Mouse (Mus musculus) lung, postnatal 25 days (tissue): Measurements from ENCODE around the gene Lama1.

Experiments
- DNase-seq: peaks from one replicate; pipeline ENCODE4 v3.0.0; 2022; ENCODE audit warnings: low spot score

Lama1 gene

GRCm38 (mm10) chr17:67696694-67697386 is at the start of gene Lama1:
TSS of gene Lama1 (plus strand) at chr17:67697259.
- peak; percentile 56 for DNase-seq

DNA sequence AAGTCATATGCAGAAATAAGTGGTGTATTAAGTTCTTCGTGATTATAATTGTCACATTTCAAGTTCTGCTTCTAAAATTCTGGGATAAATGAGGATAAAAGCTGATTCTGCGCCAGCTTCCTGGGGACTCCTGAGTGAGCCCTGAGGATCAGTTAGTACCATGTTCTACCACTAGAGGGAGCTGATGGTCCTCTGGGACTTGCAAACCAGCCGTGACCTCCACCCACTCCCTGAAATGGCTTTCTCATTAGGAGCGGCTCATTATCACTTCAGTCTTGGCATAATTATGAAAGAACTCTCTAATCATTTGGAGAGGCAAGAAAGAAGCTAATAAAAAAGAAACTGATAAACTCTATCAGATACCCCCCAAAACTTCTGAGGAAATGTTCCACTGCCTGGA is 45.6 kb upstream of the Lama1 start:
- peak; percentile 70 for DNase-seq

DNA sequence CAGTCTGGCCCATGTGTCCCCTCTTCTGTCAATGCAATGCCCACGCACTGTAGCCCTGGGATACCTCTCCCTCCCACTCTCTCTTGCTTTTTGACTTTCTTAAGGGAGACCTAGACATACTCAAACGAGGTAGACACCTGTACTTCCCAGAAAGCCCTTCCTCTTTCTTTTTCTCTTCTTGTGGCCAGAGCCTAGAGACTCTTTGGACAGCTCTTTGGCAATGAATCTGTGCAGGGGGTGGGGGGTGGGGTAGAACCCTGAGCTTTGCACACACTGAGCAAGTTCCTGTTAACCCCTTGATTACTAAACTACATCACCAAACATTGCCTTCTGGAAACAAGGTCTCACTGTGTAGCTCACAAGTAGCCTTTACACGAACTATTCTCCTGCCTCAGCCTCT is 32.8 kb upstream of the Lama1 start:
- DNase-seq = no peak

- no peak for DNase-seq
Measured at GRCm38 (mm10) chr17:67666981-67667380, 30.1 kb upstream of the Lama1 start.

DNA sequence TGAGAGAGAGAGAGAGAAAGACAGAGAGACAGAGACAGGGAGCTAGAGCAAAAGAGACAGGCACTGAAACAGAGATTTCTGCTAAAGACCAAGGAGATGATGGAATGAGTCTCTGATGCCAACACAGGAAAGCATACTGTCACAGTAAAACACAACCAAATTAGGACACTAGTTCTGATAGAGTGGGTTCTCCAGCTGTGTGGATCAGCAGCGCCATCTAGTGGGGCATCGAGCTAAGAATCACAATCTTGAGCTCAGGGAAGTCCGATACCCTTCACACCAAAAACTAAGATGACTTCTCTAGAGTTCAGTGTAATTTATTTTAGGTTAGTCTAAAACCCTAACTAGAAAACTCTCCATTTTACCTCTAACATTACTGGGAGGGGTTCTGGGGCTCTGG is 29.1 kb upstream of the Lama1 start:
- DNase-seq = peak; percentile 49

DNA sequence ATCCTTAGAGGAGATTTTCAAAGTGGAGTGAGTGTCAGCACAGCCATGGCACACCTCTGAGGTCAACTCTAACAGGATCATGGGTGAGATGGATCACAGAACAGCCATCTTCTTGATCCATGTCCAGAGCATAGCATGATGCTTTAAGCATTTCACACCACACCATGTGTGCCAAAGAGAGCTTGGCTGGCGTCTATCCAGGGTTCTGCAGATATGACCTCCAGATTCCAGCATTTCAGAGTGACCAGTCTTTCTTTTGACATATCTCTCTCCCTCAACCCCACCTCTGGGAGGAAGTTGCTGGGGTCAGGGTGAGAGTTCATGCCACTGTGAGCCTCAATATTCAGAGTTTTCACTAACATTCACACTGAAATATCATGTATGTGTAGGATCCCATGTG is 18.5 kb upstream of the Lama1 start:
- DNase-seq = no peak

DNA sequence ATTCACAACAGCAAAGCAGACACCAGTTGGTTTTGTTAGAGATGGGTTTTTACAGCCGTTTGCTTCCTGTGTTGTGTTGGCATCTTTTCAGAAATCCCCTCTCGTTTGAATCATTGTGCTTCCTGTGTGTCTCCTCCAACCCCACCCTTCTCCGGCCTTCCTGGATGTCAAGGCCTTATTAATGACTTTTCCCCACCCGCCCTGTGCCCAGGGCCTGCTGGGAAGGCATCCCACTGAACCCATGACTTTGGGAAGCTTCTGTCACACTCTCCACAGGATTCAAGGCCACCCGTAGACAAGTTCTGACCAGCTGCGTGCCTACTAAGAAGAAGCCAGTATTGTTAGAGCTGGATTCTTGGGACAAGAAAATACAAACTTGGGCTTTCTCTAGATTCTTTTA is 16.0 kb upstream of the Lama1 start:
- peak; percentile 10 for DNase-seq

DNA sequence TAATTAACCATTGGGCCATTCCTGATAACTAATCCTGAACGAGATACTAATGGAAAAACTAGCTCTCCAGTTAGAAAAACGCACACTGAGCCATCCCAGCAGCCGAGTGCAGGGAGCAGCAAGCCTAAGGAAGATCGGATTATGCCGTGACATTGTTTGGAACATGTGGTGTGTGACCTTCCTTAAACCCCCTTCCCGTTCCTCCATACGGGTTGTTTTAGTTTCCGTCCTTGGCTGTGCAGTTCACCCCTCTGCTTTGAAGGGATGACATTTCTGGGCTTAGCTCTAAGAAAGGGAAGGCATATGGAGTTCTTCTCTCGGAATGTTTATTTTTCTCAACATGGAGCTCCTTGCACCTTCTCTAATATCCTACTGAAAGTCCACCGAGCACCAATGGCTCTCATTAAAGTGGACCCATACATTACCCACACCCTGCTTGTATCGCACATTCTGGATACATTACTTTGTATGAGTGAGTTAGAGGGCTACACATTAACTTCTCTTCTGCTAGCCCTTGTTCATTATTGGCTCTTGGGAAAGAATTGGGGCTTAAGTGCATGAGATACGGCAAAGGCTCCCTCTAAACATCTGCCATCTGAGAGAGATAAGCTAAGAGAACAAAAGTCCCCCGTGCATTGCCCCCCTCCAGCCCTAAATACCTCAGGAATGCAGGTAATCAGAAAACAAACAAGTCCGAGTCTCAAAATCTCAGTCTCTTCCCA is 11.9 kb upstream of the Lama1 start:
- DNase-seq = no peak

- no peak for DNase-seq
Measured at GRCm38 (mm10) chr17:67687505-67687904, 9.6 kb upstream of the Lama1 start.

GRCm38 (mm10) chr17:67690689-67691088 is 6.4 kb upstream of the Lama1 start:
- no peak for DNase-seq

DNA sequence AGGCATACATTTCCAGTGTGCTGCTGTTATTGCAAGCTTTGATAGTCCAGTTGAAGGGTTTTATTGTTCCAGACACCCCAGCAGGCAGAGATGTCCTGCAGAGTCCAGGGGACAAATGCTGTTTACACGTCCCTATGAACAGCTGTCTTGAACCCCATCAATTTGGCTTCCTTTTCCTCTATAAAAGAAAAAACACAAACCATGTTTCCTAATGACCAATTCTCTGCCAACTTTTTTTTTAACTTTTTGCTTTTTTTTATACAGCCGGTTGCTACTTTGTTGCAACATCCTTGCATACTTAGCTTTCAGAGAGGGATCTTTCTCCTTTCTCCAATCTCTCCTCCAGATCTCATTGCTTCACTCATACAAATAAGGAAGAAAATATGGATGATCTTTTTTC is 4.4 kb upstream of the Lama1 start:
- peak; percentile 2 for DNase-seq

- no peak for DNase-seq
Measured at GRCm38 (mm10) chr17:67693861-67694260, 3.2 kb upstream of the Lama1 start.

GRCm38 (mm10) chr17:67697461-67697891 is 417 bp downstream of the Lama1 start:
- DNase-seq = no peak

GRCm38 (mm10) chr17:67698301-67698700 is 1.2 kb downstream of the Lama1 start:
- no peak for DNase-seq

GRCm38 (mm10) chr17:67701761-67702160 is 4.7 kb downstream of the Lama1 start:
- no peak for DNase-seq

DNA sequence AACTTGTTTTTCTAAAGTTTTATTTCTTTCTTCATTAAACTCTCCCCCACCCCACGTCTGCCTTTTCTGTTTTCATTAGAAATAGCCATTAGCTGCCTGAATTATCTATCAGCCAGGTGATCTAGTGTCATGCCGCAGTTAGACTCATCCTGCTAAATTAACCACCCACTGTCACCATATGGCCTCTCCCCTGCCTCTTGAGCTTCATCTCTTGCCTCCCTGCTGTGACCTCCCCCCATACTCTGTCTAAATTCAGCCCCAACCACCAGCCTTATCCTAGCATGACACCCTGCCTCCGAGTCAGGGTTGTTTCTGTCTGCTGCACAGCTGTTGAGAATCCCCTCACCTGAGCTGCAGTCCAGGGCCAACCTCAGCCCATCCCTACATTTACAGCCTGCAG is 5.9 kb downstream of the Lama1 start:
- DNase-seq = no peak

GRCm38 (mm10) chr17:67705035-67705769 is 8.1 kb downstream of the Lama1 start:
- no peak for DNase-seq

GRCm38 (mm10) chr17:67706372-67706771 is 9.3 kb downstream of the Lama1 start:
- DNase-seq = no peak

DNA sequence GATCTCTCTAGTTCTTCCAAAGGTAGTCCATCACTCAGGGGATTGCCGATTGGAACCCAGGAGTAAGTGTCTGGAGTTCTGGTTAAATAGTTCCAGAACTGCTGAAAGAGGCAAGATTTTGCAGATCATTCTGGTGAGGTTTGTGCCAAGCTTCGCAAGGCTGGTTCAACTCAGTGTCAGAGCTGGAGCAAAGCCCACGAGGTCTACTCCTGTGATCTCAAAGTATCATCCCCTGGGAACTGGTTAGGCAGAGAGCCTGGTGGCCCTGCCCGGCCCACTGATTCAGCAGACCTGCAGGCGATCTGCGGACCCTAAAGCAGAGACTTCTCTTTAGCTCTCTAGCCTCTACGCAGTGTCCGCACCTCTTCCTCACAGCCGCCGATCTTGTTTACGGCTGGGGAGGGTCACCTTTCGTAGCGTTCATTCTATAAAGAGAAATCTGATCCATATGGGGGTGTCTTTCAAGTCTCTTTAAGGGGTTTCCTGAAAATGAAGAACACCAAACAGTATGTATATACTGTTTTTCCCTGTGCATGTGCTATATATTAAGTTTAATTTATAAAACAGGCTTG is 10.8 kb downstream of the Lama1 start:
- DNase-seq = no peak

- no peak for DNase-seq
Measured at GRCm38 (mm10) chr17:67710377-67710781, 13.3 kb downstream of the Lama1 start.

DNA sequence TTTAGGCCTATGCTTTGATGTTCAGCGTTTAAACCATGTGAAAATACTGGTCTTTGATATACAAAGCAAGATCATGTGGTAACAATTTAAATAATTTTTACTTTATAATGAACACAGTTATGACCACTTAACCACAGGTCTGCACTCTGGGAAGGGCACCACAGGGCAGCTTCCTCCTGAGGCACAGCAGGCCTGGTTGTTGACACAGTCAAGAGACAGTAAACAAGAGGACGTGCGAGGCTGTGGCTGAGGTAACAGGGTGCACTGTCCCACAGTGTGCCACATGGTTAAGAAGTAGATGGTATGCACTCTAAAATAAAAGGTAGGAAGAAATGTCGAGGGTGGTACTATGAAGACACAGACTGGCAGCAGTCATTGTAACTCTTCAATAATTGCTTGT is 14.3 kb downstream of the Lama1 start:
- DNase-seq = no peak

DNA sequence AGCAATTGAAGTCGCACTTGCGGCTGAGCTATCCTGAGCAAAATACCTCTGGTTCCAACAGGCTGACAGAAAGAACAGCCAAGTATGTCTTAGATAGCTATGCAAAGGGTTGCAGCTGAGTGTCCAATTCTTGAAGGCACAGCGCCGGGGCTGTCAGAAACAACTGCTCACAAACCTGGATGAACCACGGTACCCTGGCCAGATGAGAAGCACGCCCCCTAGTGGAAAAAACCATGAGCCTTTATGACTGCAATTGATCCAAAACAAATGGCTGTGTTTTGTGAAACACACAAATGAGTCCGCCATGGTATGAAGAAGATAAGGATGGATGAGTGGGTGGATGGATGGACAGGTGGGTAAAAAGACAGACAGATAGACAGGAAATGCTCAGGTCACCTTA is 15.9 kb downstream of the Lama1 start:
- DNase-seq = no peak

GRCm38 (mm10) chr17:67715466-67715865 is 18.4 kb downstream of the Lama1 start:
- DNase-seq = no peak
